Mouse (Mus musculus): ENCODE measurements around the gene Gbe1.
A peak's percentile ranks its signal among the peaks of the same experiment; 100 is the strongest.

Gbe1 gene

DNA sequence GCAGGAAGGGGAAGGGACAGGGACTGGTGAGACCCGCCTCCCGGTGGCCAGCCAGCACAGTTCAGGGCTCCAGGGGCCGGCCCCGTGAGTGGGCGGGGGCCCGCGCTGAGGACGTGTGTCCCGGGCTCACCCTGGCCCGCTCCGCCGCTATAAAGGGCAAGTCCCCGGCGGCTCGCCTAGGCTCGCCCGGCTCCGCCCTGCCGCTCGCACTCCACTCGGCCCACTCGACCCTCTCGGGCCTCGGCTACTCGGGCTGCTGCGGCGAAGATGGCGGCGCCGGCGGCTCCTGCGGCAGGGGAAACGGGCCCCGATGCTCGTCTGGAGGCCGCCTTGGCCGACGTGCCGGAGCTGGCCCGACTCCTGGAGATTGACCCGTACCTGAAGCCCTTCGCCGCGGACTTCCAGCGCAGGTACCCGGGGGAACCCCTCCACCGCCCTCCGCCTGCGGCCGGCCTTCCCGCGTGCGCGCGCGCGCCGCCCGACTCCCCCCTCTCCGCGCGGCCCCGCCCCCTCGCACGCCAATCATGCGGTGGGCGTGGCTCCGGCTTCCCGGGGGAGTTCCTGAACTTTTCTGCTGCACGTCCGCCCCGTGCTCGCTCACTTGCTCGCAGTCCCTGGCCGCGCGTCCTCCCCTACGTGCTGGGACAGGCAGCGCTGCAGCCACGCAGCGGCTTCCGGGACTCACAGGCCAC lies at the start of gene Gbe1:
Gbe1 (plus strand) TSS at position 64 of the 692 bp plus-strand sequence.
- DNase-seq (ENCODE audit: low read depth), result peak; percentile 96

DNA sequence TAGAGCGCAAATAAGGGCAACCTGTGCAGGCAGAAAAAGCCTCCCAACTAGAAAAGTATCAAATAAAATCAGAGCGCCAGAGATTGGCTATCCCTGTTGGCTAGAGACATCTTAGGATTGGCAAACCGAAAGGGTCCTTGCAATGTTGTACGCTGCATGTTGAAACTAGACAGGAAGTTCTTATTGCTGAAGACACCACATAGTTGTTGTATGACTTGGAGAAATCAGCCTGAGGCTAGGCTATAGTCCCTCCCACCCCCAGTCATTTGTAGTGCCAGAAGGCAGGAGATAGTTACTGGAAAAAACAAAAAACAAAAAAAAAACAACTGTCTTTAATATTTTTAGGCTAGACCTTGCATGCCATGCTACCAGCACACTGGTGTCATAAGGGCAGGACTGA lies 3.1 kb upstream of the Gbe1 start:
- no peak for DNase-seq (ENCODE audit: low read depth)

DNA sequence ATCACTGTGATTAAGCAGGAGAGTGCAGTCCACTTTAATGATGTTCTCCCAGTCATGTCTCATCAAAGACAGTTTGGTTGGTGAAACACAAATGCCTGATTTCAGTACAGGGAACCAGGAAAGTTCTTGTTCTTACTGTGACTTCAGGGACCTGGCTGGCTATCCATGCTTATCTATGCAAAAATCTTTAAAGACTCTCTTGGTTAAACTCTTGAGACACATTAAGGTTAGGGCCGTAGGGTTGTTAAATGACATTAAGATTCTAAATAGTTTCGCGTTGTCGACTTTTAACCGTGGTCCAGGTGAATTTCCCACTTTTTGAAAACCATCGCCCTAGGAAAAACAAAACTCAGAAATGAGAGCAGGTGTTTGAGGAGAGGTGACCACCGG lies 258 bp upstream of the Gbe1 start:
- DNase-seq (ENCODE audit: low read depth), result no peak

DNA sequence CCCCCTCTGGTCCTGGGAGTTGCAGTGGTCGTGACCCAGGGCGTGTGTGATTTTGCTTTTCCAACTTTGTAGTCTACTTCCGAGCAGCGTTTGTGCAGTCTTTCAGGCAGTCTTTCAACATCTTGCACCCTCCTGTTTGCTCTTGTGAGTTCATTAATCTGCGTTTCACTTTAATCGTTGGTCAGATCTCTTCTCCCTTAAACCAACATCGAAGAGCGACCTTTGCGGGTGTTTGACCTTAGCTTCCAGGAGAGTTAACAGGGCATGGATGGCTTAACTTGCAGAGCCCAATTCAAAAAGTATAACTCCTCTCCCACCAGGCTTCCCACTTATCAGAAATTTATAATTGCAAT lies 805 bp downstream of the Gbe1 start:
- DNase-seq (ENCODE audit: low read depth), result no peak

- peak; percentile 26 for DNase-seq (ENCODE audit: low read depth)
Measured at GRCm38 (mm10) chr16:70315261-70315660, 1.5 kb downstream of the Gbe1 start.

- DNase-seq (ENCODE audit: low read depth), result no peak
Measured at GRCm38 (mm10) chr16:70315862-70316390, 2.2 kb downstream of the Gbe1 start.

DNA sequence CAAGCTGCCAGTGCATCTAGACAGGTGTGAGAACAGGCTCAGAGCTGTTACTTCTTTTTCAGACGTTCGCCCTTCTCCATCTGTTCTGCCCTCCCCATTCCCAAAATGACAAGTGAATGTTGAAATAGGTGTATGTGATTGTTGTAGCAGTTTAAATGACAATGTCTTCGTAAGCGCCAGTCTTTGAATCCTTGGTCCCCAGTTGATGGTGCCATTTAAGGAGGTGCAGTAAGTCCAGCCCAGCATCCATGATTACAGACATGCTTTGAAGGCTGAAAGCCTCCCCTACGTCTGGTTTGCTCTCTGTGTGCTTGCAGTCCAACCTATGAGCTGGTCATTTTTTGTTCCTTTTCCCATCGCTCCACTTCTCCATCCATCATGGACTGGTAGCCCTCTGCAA lies 5.6 kb downstream of the Gbe1 start:
- DNase-seq (ENCODE audit: low read depth), result no peak

DNA sequence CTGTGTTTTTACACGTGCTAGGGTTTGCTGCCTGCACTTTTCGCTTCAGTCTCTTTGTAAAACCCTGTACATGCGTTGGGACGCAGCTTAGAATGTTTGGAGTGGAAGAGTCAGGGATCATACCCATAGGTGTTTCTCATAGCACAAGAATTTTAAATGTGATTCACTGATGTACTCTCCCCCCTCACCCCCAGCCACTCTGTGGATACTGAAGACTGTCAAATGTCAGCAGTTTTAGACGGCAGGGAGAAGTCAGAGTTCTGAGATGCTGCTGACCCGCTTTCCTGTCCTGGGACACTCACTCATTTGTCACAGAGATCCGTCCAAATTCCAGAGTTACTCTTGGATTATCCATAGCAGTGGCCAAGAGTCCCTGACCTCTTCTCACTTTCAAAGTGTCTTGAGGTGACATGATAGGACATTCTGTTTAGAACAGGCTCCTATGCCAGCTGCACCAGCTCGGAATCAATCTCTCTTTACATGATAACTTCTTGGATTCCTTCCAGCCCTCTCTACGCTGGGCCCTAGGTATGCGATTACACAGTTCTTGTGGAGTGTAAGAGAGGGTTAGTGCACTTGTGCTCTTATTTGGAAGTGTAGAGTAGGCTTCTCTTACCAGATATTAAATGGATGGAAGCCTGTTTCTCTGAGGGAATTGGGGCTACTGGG lies 7.0 kb downstream of the Gbe1 start:
- no peak for DNase-seq (ENCODE audit: low read depth)

- peak; percentile 68 for DNase-seq (ENCODE audit: low read depth)
Measured at GRCm38 (mm10) chr16:70326339-70326948, 12.7 kb downstream of the Gbe1 start.

DNA sequence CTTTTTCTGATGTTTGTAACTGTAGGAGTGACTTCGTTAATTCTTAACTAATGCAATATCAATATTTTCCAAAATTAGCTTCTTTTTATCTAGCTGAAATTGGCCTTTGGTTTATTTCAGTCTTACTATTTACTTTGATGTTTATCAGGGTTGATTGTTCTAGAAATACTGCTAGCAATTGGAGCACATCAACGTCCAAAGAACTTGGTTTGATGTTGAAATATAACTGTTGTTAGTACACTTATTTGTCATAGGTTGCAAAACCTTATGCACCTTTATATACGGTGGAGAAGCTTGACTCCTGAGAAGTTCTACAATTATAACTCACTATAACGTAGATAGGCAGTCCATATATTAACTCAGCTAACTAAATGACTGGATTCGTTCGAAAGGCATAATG lies 14.8 kb downstream of the Gbe1 start:
- DNase-seq (ENCODE audit: low read depth), result no peak

DNA sequence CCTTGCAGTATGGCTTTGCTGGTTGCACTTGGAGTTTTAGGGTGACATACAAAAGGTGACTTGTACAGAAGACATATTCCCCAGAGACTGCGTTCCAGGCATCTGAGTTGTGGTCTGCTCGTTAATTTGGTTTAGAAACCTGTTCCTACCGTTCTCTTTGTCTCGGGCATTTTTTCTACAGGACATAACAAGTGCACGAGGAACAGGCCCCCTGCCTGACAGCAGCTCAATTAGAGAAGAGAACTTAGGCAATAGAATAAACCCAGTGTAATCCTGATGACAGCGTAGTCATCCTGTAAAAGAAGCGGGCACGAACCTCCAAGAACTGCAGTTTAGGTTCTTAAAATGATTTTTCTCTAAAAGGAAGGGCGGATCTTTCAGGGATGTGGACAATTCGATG lies 15.3 kb downstream of the Gbe1 start:
- no peak for DNase-seq (ENCODE audit: low read depth)

- DNase-seq (ENCODE audit: low read depth), result no peak
Measured at GRCm38 (mm10) chr16:70329471-70329870, 15.7 kb downstream of the Gbe1 start.

DNA sequence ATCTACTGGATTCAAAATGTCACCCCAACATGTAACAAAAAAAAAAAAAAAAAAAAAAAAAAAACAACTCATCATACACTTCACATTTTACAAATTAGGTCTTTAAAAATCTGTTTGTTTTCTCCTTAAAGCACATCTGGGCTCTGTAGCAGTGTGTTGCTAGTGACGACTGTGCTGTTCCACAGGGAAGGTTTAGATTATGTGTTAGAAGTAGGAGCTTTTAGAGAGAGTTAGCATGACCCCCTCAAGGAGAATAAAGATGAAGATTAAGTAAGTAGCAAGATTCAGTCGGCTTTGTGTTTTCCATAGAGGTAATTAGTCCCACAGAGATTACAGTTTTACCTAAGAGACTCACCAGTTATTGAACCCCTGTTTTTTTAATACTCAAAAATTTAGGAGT lies 16.3 kb downstream of the Gbe1 start:
- no peak for DNase-seq (ENCODE audit: low read depth)

DNA sequence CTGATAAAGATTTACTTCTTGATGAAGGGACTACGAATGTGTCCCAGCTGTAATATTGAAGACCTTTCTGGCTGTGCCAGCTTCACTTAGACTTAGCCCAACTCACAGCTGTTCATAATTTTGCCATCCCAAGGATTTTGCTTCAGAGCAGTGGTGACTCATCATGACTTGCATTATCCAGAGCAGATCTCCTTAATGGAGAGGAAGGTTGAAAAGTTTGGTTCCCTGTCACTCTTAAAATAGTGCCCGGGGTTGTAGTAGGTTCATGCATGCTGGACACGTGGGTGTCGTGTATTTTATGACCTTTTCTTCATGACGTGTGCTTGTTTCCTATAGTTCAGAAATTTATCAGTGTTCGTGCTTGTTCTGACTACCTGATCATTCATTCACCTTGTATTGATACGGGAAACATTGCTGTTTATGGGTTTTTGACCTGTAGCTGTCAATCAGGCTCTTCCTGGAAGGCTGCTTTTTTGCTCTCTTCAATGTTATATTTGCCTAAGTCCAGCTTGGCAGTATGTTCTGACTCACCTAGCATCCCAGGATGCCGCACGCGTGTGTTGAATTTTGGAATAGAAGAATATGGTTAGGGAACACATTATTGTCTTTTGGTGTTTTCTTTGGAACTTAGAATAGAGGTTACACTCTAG lies 17.0 kb downstream of the Gbe1 start:
- no peak for DNase-seq (ENCODE audit: low read depth)

DNA sequence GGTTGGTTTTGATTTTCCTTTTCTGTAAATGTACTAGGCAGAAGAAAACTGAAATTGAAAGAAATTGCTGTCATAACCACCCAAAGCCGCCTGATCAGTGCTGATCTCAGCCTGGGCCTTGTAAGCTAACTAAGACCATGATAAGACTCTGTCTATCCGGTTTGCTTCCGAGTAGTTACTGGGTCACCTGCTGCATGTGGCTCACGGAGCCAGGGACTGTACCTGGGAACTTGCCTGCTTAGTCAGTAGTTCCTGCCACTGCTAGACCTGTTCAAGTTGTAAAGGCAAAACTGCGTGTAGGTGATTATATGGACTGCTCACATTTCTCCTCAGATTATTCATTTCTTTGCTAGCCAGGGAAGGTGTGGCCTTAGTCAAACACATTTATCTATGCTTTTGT lies 21.1 kb downstream of the Gbe1 start:
- DNase-seq (ENCODE audit: low read depth), result peak; percentile 21

GRCm38 (mm10) chr16:70335472-70335871 lies 21.7 kb downstream of the Gbe1 start:
- no peak for DNase-seq (ENCODE audit: low read depth)

DNA sequence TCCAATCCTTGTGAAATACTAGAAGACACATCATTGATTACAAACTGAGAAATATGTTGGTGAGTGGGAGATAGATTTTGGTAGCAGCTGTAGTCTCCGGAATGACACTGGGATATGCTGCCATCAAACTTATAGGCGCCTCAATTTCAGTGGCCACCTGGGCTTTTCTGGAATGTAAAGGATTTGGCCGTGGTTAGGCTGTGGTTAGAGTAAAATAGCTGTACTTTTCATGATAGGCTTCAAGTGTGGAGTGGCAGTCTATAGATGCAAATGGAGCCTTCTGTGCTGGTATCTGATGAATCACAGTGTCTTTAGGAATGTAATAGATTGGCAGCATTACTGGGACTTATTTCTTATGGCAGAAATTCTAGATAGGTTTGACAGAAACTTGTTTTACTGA lies 23.9 kb downstream of the Gbe1 start:
- DNase-seq (ENCODE audit: low read depth), result no peak

DNA sequence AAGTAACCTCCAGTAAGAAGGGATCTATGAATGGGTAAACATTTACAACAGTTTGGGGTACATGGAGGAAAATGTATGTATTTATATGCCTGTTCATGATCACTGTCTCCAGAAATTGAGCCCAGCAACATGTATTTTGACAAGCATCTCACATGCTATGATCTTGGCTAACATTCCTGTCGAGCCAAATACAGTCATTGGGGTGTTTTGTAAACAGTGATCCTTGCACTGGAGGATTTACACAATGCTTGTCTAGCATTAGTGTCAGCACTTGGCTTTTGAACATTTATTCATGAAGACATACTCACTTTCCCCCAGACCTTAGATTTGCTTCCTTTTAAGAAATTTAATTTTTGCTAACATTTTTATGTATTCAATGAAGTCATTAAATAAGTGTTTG lies 30.7 kb downstream of the Gbe1 start:
- no peak for DNase-seq (ENCODE audit: low read depth)

- no peak for DNase-seq (ENCODE audit: low read depth)
Measured at GRCm38 (mm10) chr16:70345607-70346006, 31.9 kb downstream of the Gbe1 start.

GRCm38 (mm10) chr16:70350011-70350410 lies 36.3 kb downstream of the Gbe1 start:
- DNase-seq (ENCODE audit: low read depth), result no peak

DNA sequence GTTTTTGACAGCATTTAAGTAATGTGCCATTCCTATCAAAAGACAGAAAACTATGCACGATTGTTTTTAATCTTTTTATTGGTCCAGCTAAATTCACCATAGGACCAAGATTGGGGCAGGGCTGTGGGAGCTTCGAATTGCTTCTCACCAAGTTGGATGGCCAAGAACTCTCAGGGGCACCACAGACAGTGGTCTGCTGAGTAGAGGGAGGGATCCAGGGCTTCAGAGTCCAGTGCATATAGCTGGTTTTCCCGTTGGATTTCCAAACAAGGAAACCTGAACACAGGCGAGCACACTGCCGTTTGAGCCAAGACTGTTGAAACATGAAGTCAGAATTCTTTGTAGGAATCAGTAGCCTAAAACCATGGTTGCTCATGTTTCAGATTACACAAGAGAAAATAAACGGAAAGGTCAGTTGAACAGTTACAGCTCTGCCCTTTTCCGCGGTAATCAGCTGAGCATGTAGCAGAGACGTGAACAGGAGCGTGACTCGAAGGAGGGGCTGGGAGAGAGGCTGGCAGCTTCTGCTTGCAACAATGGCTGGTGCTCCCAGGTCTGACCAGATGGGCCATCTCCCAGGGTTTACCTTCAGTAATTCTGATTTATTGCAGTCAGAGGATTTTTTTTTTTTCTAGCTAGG lies 38.0 kb downstream of the Gbe1 start:
- no peak for DNase-seq (ENCODE audit: low read depth)

GRCm38 (mm10) chr16:70352571-70352970 lies 38.8 kb downstream of the Gbe1 start:
- no peak for DNase-seq (ENCODE audit: low read depth)

Data from induced T-regulatory cell, adult 2 months (primary cell).